18 mouse cellular contexts compared by ENCODE assay signal in genomic region chrX:71838911-71839310, GRCm38 (mm10).
"Had no signal": no experiment of that assay in that cellular context is flagged by ENCODE, and none has a peak within 500 bp of the region (broad histone marks: within the 10 kb centered on the region; RNA-seq: fewer than 3 reads in every experiment).

No protein-coding gene starts in this region.

- ATAC-seq: midbrain, embryonic 16.5 days had no signal

- H3K36me3 ChIP-seq: midbrain, embryonic 10.5 days; midbrain, embryonic 12.5 days; neural tube, embryonic 13.5 days; neural tube, embryonic 15.5 days had no signal

- H3K27me3 ChIP-seq: midbrain, embryonic 12.5 days; neural tube, embryonic 13.5 days; neural tube, embryonic 15.5 days had no signal

- H3K4me3 ChIP-seq: midbrain, embryonic 10.5 days; midbrain, embryonic 12.5 days; myocyte; neural tube, embryonic 13.5 days; neural tube, embryonic 15.5 days had no signal

- H3K9ac ChIP-seq: lung, embryonic 14.5 days; midbrain, embryonic 12.5 days; neural tube, embryonic 13.5 days; neural tube, embryonic 15.5 days had no signal

- H3K4me1 ChIP-seq: midbrain, embryonic 10.5 days; midbrain, embryonic 12.5 days; neural tube, embryonic 13.5 days; neural tube, embryonic 15.5 days had no signal

- H3K9me3 ChIP-seq: midbrain, embryonic 10.5 days; midbrain, embryonic 12.5 days; neural tube, embryonic 13.5 days; neural tube, embryonic 15.5 days had no signal

- DNase-seq: lung, adult 18-20 months; lung, embryonic 14.5 days; lung, postnatal 10 days; lung, postnatal 4 days; retina, postnatal 1 day; right cerebral cortex, adult 18-20 months; right cerebral cortex, postnatal 25 days; right cerebral cortex, postnatal 4 days; spleen, adult 18-20 months; thymus, adult 18-20 months; thymus, postnatal 14 days; thymus, postnatal 36 days had no signal

- H3K4me2 ChIP-seq: lung, embryonic 14.5 days; midbrain, embryonic 12.5 days; neural tube, embryonic 13.5 days; neural tube, embryonic 15.5 days had no signal

- H3K27ac ChIP-seq: midbrain, embryonic 10.5 days; midbrain, embryonic 12.5 days; neural tube, embryonic 13.5 days; neural tube, embryonic 15.5 days had no signal
